Mouse (Mus musculus): Measurements from ENCODE around the gene Agmat. TPM values are rescaled to one million over a fixed set of nuclear protein-coding genes. Genes with fewer than 3 reads are reported as not detected.

Gene Agmat
- total RNA-seq (2023) = not detected

GRCm38 (mm10) chr4:141746578-141747346 lies at the start of gene Agmat:
TSS of gene Agmat (plus strand) at chr4:141746672.

GRCm38 (mm10) chr4:141722731-141723672 lies 23.5 kb upstream of the Agmat start, which contains the start of gene Ddi2:
TSS of gene Ddi2 (minus strand) at chr4:141723419.

GRCm38 (mm10) chr4:141790524-141790990 lies 44.1 kb downstream of the Agmat start, which contains the start of gene Dnajc16:
TSS of gene Dnajc16 (minus strand) at chr4:141790931.

GRCm38 (mm10) chr4:141793282-141794151 lies 47.0 kb downstream of the Agmat start, which contains the start of gene Casp9:
TSS of gene Casp9 (plus strand) at chr4:141793612.

Other genes with a start within 250 kb of the Agmat start
- gene Spen, start 208.1 kb upstream of the Agmat start, total RNA-seq (2023) = 10 to 100 TPM; 65.3 to 77.7 TPM
- gene Fblim1, start 140.6 kb upstream of the Agmat start, total RNA-seq (2023) = not detected
- under 1 TPM; 0.24 to 0.44 TPM for gene Tmem82, start 128.0 kb upstream of the Agmat start, total RNA-seq (2023)
- not detected for gene Slc25a34, start 122.9 kb upstream of the Agmat start, total RNA-seq (2023)
- gene Plekhm2, start 81.8 kb upstream of the Agmat start, total RNA-seq (2023) = 10 to 100 TPM; 29.4 to 42.0 TPM
- gene Rsc1a1, start 61.1 kb upstream of the Agmat start, total RNA-seq (2023) = 1 to 10 TPM in 1 of 2 experiments, under 1 TPM in 1; 0.95 to 4.5 TPM
- 10 to 100 TPM; 40.4 to 41.3 TPM for gene Ddi2, start 23.3 kb upstream of the Agmat start, total RNA-seq (2023)
- 10 to 100 TPM; 12.2 to 12.7 TPM for gene Dnajc16, start 44.3 kb downstream of the Agmat start, total RNA-seq (2023)
- gene Casp9, start 46.9 kb downstream of the Agmat start, total RNA-seq (2023) = 10 to 100 TPM; 12.4 to 12.9 TPM
- not detected for gene Cela2a, start 79.5 kb downstream of the Agmat start, total RNA-seq (2023)
- not detected for gene Ctrc, start 99.7 kb downstream of the Agmat start, total RNA-seq (2023)
- gene Efhd2, start 128.2 kb downstream of the Agmat start, total RNA-seq (2023) = 10 to 100 TPM; 47.7 to 59.3 TPM